Mouse (Mus musculus): ENCODE data around the gene Rbm38. TPM values are rescaled to one million over a fixed set of nuclear protein-coding genes. Genes with fewer than 3 reads are reported as not detected.

The Rbm38 gene
- total and polyA plus RNA-seq, 2 experiments from 2014 or later = 119 to 135 TPM

- Histone ChIP-seq H3K4me2 (ENCODE audit: low read depth, low read length) (peak overlapping the region; percentile 94), H3K4me1 (ENCODE audit: control insufficient read depth, insufficient read depth) (peaks cover 60% of the 10 kb centered on the region), H3K36me3 (replicated peaks; ENCODE audit: control insufficient read depth, insufficient read depth, low read length) (0 out of 2 replicates have a peak, but pooled peaks cover 17% of the 10 kb centered on the region), H3K4me3 (ENCODE audit: low read depth, low read length) (peak overlapping the region; percentile 87), H3K9me3 (replicated peaks; ENCODE audit: control insufficient read depth, low read length) (no peaks in the 10 kb centered on the region), H3K9ac (replicated peaks; ENCODE audit: low read depth, low read length) (peak overlapping the region; percentile 68), H3K27me3 (ENCODE audit: control insufficient read depth, insufficient read depth, low read length) (no peaks in the 10 kb centered on the region), H3K27ac (ENCODE audit: low read depth) (peak overlapping the region; percentile 81)
- TF ChIP-seq EP300 (IDR thresholded peaks at IDR 0.05; ENCODE audit: low read depth) (no peak), CTCF (IDR thresholded peaks at IDR 0.05; ENCODE audit: low read depth) (no peak)
- WGBS = under 1% methylated on average over 51 of the region's 51 CpGs
- DNase-seq (ENCODE audit: low spot score) = no peak
- ATAC-seq (ENCODE audit: insufficient read depth, low read depth) = peak; percentile 27; the same call in 1 of the 2 replicates
Measured at GRCm38 (mm10) chr2:173022056-173022681, 1.9 kb downstream of the Rbm38 start.

DNA sequence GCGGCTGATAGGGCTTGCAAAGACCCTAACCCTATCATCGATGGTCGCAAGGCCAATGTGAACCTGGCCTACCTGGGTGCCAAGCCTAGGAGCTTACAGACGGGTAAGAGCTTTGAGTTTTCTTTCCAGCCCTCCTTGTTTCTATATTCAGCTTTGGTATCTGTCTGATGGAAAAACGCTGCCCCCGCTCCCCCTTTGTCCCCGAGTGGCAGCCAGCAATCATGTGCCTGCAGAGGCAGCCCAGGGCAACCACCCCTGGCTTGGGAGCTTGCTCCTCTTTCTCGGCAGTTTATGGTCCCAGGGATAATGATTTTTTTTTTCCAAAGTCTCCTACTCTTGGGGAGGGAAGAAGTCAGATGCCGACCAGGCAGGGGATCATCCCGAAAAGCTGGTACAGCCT is 2.5 kb downstream of the Rbm38 start:
- Histone ChIP-seq H3K4me2 (ENCODE audit: low read depth, low read length) (peak overlapping the region; percentile 94), H3K27me3 (ENCODE audit: control insufficient read depth, insufficient read depth, low read length) (no peaks in the 10 kb centered on the region), H3K4me1 (ENCODE audit: control insufficient read depth, insufficient read depth) (peaks cover 67% of the 10 kb centered on the region), H3K9me3 (replicated peaks; ENCODE audit: control insufficient read depth, low read length) (no peaks in the 10 kb centered on the region), H3K27ac (ENCODE audit: low read depth) (peak overlapping the region; percentile 81), H3K4me3 (ENCODE audit: low read depth, low read length) (peak overlapping the region; percentile 87), H3K9ac (replicated peaks; ENCODE audit: low read depth, low read length) (peak overlapping the region; percentile 68), H3K36me3 (replicated peaks; ENCODE audit: control insufficient read depth, insufficient read depth, low read length) (peaks cover 21% of the 10 kb centered on the region; the same call in 1 of the 2 replicates)
- no peak for ATAC-seq (ENCODE audit: insufficient read depth, low read depth)
- TF ChIP-seq CTCF (IDR thresholded peaks at IDR 0.05; ENCODE audit: low read depth) (no peak), EP300 (IDR thresholded peaks at IDR 0.05; ENCODE audit: low read depth) (0 out of 2 replicates have a peak, but pooled peaks have one; percentile 40)
- 27% methylated on average over 10 of the region's 10 CpGs for whole genome bisulfite sequencing
- no peak for DNase-seq (ENCODE audit: low spot score)

GRCm38 (mm10) chr2:173023371-173023851 is 3.1 kb downstream of the Rbm38 start:
- H3K4me2 ChIP-seq (ENCODE audit: low read depth, low read length) = peak overlapping the region; percentile 94
- TF ChIP-seq CTCF (IDR thresholded peaks at IDR 0.05; ENCODE audit: low read depth) = no peak
- no peak for TF ChIP-seq EP300 (IDR thresholded peaks at IDR 0.05; ENCODE audit: low read depth)
- peak overlapping the region; percentile 87 for H3K4me3 ChIP-seq (ENCODE audit: low read depth, low read length)
- H3K36me3 ChIP-seq (replicated peaks; ENCODE audit: control insufficient read depth, insufficient read depth, low read length) = peaks cover 27% of the 10 kb centered on the region; the same call in 1 of the 2 replicates
- DNase-seq (ENCODE audit: low spot score) = no peak
- H3K27ac ChIP-seq (ENCODE audit: low read depth) = peak overlapping the region; percentile 81
- peak overlapping the region; percentile 68 for H3K9ac ChIP-seq (replicated peaks; ENCODE audit: low read depth, low read length)
- H3K4me1 ChIP-seq (ENCODE audit: control insufficient read depth, insufficient read depth) = peaks cover 69% of the 10 kb centered on the region
- ATAC-seq (ENCODE audit: insufficient read depth, low read depth) = no peak
- WGBS = 47% methylated on average over 7 of the region's 7 CpGs
- H3K9me3 ChIP-seq (replicated peaks; ENCODE audit: control insufficient read depth, low read length) = no peaks in the 10 kb centered on the region
- H3K27me3 ChIP-seq (ENCODE audit: control insufficient read depth, insufficient read depth, low read length) = no peaks in the 10 kb centered on the region

GRCm38 (mm10) chr2:173023966-173024365 is 3.7 kb downstream of the Rbm38 start:
- Histone ChIP-seq H3K4me1 (ENCODE audit: control insufficient read depth, insufficient read depth) (peaks cover 68% of the 10 kb centered on the region), H3K27ac (ENCODE audit: low read depth) (no peak overlapping the region), H3K4me3 (ENCODE audit: low read depth, low read length) (peak overlapping the region; percentile 87), H3K36me3 (replicated peaks; ENCODE audit: control insufficient read depth, insufficient read depth, low read length) (peaks cover 33% of the 10 kb centered on the region; the same call in 1 of the 2 replicates), H3K4me2 (ENCODE audit: low read depth, low read length) (peak overlapping the region; percentile 94), H3K9ac (replicated peaks; ENCODE audit: low read depth, low read length) (peak overlapping the region; percentile 68; the same call in 1 of the 2 replicates), H3K27me3 (ENCODE audit: control insufficient read depth, insufficient read depth, low read length) (no peaks in the 10 kb centered on the region), H3K9me3 (replicated peaks; ENCODE audit: control insufficient read depth, low read length) (no peaks in the 10 kb centered on the region)
- ATAC-seq (ENCODE audit: insufficient read depth, low read depth) (no peak), DNase-seq (ENCODE audit: low spot score) (no peak)
- WGBS = 40% methylated on average over 4 of the region's 4 CpGs
- TF ChIP-seq CTCF (IDR thresholded peaks at IDR 0.05; ENCODE audit: low read depth) (no peak), EP300 (IDR thresholded peaks at IDR 0.05; ENCODE audit: low read depth) (no peak)

DNA sequence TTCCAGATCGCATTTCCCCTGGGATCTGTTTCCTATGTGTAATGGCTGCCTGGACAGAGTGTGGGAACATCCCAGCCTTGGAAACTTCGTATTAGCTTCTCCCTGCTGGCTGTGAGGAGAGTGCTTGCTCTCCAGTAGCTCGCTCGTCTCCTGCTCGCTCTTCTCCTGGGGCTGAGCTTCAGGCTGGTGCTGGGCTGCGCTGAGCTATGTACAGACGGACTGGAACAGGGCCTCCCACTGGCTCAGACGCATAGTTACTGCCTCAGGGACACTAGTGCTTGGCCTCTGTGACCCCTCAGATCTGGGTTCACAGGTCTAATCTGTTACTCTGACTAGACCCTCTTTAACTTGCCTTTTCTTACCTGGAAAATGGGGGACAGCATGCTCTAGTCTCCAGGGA is 4.1 kb downstream of the Rbm38 start:
- peaks cover 37% of the 10 kb centered on the region; the same call in 1 of the 2 replicates for H3K36me3 ChIP-seq (replicated peaks; ENCODE audit: control insufficient read depth, insufficient read depth, low read length)
- TF ChIP-seq EP300 (IDR thresholded peaks at IDR 0.05; ENCODE audit: low read depth) = no peak
- TF ChIP-seq CTCF (IDR thresholded peaks at IDR 0.05; ENCODE audit: low read depth) = no peak
- no peaks in the 10 kb centered on the region for H3K27me3 ChIP-seq (ENCODE audit: control insufficient read depth, insufficient read depth, low read length)
- H3K4me3 ChIP-seq (ENCODE audit: low read depth, low read length) = peak overlapping the region; percentile 87
- DNase-seq (ENCODE audit: low spot score) = no peak
- peak overlapping the region; percentile 13; the same call in 1 of the 2 replicates for H3K27ac ChIP-seq (ENCODE audit: low read depth)
- WGBS = 45% methylated on average over 8 of the region's 8 CpGs
- H3K4me2 ChIP-seq (ENCODE audit: low read depth, low read length) = peak overlapping the region; percentile 94
- H3K9me3 ChIP-seq (replicated peaks; ENCODE audit: control insufficient read depth, low read length) = no peaks in the 10 kb centered on the region
- ATAC-seq (ENCODE audit: insufficient read depth, low read depth) = no peak
- peak overlapping the region; percentile 68; the same call in 1 of the 2 replicates for H3K9ac ChIP-seq (replicated peaks; ENCODE audit: low read depth, low read length)
- H3K4me1 ChIP-seq (ENCODE audit: control insufficient read depth, insufficient read depth) = peaks cover 68% of the 10 kb centered on the region
